Mouse (Mus musculus) cerebellum, postnatal 4 days (tissue): Measurements from ENCODE around the gene Fam136a.
A peak's percentile ranks its signal among the peaks of the same experiment; 100 is the strongest.
"Not testable (repeated sequence)": the region's sequence is repeated elsewhere in the genome, so short reads cannot be mapped to it uniquely, and the experiment has no call there.

ENCODE experiments used
- DNase-seq, 2 experiments: peaks; one replicate each; pipeline ENCODE4 v3.0.0; 2022; ENCODE audit warnings: low spot score in 2 of 2, mixed read lengths in 1 of 2

Gene Fam136a

GRCm38 (mm10) chr6:86366853-86367249, 1.4 kb downstream of the Fam136a start:
- DNase-seq, result no peak

GRCm38 (mm10) chr6:86368479-86368878, 3.0 kb downstream of the Fam136a start:
- no peak for DNase-seq

- DNase-seq, result no peak
These were observed 4.8 kb downstream of the Fam136a start for GRCm38 (mm10) chr6:86370093-86370713.

DNA sequence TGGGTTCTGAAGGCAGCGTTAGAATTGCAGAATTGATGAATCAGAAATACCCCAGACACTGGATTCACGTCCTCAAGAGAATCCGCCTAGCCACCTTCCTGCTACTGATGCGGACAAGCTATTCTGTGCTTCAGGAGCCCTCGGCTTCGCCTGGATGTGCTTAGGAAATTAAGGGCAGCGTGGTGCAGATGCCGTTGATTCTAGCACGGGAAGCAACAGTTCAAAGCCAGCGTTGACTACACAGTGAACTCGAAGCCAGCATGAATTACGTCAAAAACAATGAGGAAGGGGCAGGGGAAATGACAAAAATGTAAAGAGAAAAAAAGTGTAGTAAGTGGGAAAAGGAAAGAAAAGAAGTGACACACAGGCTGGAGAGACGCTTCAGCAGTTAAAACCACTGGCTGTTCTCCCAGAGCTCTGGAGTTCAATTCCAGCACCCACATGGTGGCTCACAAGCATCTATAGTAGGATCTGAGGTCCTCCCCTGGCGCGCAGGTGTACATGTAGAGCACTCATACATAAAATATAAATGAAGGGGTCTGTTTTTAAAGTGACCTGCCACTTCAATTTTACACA, 5.4 kb downstream of the Fam136a start, which contains the start of gene Snrpg:
Snrpg (plus strand) TSS at position 541 of the 576 bp plus-strand sequence.
- DNase-seq, result no peak

GRCm38 (mm10) chr6:86371340-86371911, 6.0 kb downstream of the Fam136a start:
- DNase-seq, result peak; percentile 93 to 96

DNA sequence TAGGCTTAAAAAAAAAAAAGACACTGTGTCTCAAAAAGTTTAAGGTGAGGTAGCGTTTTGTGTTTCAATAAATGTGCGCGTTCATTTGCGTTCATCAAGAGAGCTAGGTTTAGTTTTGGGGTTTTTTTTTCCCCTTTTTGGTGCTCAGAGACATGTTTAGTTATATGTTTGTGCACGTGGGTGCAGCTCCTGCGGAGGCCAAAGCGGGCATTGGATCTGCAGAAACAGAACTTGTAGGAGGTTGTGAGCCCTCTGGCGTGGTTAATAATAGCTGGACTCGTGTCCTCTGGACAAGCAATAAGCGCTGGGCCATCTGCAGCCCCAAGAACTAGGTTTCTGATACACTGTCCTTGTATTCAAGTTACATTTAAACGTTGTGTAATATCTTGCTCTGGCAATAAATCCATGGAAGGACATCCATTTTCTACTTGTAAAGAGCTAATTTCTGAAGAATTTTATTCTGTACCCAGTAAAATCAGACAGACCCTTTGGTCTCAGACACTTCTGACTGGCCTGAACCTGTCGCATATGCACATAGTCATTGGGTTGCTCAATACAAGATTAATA, 6.6 kb downstream of the Fam136a start:
- DNase-seq, result no peak

DNA sequence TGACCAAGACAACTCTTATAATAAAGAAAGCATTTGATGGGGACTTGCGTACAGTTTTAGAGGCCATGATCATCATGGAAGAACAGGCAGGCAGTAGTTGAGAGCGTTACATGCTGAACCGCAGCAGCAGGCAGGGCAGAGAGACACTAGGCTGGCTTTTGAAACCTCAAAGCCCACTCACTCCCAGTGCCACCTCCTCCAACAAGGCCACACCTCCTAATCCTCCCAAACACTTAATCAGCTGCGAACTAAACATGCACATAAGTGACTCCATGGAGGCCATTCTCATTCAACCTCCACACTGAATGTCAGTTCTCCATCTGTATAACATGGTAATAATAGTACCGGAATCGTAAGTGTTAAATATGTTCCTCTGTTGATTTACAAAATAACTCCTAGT, 8.1 kb downstream of the Fam136a start:
- no peak for DNase-seq

- DNase-seq, result no peak
These were observed 12.9 kb downstream of the Fam136a start for GRCm38 (mm10) chr6:86378341-86378740.

DNA sequence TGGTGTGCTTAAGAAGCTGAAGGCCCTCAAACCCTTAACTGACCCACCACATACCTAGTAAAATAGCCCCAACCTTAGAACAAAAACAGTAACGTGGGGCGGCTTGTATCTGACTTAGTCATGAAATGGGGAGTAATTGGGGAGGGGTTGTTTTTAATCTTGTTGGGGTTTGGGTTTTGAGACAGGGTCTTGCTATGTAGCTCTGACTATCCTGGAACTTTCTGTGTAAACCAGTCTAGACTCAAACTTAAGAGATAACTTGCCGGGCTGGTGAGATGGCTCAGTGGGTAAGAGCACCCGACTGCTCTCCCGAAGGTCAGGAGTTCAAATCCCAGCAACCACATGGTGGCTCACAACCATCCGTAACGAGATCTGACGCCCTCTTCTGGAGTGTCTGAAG, 14.7 kb downstream of the Fam136a start:
- not testable (repeated sequence) for DNase-seq

DNA sequence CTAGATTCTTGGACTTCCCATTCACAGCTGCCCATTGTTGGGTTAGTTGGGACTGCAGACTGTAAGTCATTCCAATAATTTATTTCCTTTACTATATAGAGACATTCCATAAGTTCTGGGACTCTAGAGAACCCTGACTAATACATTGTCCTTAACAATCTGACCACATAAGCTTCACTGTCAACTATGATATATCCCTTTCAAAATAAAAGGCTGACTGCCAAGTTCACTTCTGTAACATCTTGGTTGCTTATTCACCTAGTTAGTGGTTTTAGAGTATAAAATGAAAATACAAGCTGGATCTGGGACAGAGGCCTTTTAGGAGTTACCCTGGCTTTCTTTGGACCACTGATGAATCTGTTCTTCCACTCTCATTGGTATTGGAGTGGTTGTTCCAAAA, 17.1 kb downstream of the Fam136a start:
- DNase-seq, result no peak

DNA sequence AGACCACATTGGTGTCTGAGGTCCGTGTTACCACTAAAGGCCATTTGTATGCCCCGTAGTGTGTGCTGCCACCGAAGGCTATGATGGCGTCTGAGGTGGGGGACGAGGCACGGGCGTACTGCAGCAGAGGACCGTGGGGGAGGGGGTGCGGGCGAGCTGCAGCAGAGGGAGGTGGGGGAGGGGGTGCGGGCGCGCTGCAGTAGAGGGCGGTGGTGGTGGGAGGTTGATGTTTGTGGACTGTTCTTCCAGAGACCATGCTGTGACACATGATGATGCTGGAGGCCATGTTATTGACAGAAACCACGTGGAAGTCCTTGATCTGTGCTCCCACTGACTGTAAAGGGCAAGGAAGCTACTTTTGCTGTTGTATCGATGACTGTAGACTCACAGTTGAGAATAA, 17.9 kb downstream of the Fam136a start:
- no peak for DNase-seq

- DNase-seq, result no peak
These were observed 19.2 kb downstream of the Fam136a start for GRCm38 (mm10) chr6:86384692-86385091.

DNA sequence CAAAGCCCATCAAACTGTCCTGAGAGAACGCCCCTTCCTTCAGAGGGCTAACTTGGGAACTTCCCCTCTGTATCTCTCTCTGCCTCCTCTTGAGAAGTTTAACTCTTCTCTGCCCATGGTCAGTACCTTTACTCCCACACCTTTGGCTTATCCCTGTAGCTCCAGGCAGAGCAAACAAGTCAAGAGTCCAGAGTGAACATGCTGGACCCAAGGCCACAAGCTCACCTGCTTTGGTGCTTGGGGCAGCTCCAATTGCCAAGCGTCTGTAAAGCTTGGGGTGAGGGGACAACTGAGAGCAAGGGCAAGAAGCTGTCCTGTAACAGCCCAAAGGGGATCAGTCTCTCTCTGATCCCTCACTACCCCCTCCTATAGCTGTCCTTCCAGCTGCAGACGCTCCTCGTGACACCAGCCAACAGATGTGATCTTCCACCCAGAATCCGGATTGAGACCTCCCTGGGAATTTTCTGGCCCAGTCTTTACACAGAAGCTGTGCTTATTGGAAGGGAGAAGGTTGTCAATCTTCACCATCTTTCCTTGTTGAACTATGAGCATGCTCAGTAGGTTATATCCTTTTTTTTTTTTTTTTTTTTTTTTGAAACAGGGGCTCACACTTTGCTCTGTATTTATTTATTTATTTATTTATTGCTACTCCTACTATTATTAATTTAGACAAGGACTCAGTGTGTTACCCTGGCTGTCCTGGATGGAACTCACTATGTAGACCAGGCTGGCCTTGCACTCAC, 20.1 kb downstream of the Fam136a start:
- no peak for DNase-seq

- DNase-seq, result no peak
These were observed 21.9 kb downstream of the Fam136a start for GRCm38 (mm10) chr6:86387313-86387712.

DNA sequence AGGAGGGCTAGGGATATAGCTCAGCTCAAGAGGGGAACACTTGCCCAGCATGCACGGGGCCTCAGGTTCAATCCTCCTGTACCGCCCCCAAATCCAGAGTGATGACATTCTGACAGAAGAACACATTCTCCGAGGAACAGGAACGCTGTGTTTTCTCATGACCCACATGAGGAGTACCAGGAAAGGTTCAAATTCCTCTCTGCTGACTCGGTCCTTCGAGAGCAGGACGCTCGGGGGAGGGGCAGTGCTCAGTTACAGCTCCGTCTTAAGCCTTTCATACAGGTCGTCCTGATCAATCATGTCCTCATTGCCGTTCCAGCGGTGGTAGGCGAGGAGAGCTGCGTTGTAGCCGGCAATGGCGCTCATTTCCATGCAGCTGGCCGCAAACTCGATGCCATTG, 23.0 kb downstream of the Fam136a start:
- no peak for DNase-seq

GRCm38 (mm10) chr6:86391326-86391725, 25.9 kb downstream of the Fam136a start:
- no peak for DNase-seq

GRCm38 (mm10) chr6:86393187-86393586, 27.7 kb downstream of the Fam136a start:
- DNase-seq, result no peak

DNA sequence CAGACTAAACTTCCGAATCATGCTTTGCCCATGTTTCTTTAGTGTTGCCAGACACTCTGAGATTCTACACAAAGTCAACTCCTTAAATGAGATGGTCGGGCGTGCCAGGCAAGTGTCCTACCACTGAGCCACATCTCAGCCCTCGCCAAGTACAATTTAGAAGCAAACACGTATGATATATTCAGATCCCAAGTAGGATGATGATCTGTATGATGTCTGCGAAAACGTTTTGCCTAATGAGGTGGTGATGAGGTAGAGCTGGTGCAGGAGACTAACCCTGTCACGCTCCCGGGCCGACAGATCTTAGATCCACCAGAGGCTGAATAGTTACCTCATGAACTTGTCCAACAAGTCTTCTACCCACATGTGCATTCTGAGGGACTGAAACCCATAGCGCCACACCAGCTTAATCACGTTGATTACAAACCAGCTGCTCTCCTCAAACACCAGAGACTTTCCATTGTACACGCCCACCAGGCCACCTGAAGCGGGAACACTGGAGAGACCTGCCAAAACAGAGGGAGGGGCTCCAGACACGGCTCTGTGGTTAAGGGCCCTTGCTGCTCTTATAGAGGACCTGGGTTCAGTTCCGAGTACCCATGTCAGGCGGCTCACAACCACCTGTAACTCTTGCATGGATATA, 28.8 kb downstream of the Fam136a start:
- no peak for DNase-seq

DNA sequence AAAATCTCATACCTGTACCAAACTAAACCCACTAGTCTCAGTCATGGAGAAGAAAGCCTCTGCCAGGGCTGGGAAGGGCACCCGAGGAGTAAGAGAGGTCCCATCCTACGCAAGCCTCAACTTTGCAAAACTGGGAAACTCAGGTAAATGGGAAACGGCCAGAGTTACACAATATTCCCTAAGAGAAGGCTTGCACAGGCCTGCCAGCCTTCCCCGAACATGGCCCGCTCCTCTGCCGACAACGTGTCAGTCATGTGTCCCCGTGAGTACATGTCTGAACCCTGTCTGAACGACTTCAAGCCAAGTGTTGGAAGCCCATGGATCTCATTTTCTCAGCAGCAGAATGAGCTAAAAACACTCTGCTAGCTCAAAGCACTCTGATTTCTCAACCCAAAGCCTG, 29.6 kb downstream of the Fam136a start:
- no peak for DNase-seq

GRCm38 (mm10) chr6:86395969-86396368, 30.5 kb downstream of the Fam136a start:
- no peak for DNase-seq

DNA sequence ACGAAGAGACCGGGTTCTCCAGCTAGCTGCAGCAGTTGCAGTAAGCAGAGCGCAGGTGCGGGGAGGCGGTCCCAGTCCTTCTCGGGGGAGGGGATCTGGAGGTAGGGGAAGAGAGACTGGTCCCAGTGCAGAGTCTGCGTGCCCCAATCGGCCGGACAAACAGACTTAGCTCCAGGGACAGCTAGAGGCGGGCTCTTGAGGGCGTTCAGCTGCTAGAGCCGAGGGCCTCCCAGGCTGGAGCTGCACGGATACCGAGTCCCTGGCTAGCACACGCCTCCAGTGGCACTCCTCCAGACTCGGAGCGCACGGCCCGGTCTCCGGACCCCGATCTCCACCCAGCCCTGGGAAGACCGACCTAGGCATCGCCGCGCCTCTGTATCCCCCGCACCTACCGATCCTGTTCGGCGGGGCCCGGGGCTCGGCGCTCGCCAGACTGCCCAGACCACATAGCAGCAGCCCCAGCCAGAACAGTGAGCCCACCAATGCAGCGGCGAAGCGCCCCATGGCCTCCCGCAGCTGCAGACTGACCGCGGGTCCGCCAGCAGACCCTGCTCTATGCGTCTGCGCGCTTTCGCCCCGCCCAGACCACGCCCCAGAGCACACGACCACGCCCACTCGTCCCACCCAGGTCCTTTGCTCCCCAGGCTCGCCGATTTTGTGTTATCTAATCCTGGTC, 31.3 kb downstream of the Fam136a start, which contains the start of gene Pcyox1:
Pcyox1 (minus strand) TSS at position 574 of the 676 bp plus-strand sequence.
- peak; percentile 65 to 88 for DNase-seq
